Comparison of ENCODE assay signal across 16 mouse cellular contexts in genomic region chr9:23399638-23400284, GRCm38 (mm10).
DNase-seq lines count a peak whose midpoint lies in the region; ATAC-seq and TF ChIP-seq lines count a peak whose summit lies in the region.
"Had no signal": no experiment of that assay in that cellular context is flagged by ENCODE, and none has a peak within 500 bp of the region (broad histone marks: within the 10 kb centered on the region; RNA-seq: fewer than 3 reads in every experiment).

No protein-coding gene starts in this region.

- H3K36me3 ChIP-seq in heart, embryonic 11.5 days (ENCODE audit: control insufficient read depth, insufficient read depth, low read length) = no peaks in the 10 kb centered on the region
- no peaks in the 10 kb centered on the region for H3K36me3 ChIP-seq in kidney, embryonic 15.5 days
- H3K36me3 ChIP-seq in lung, postnatal 0 days (ENCODE audit: insufficient read depth, low read length) = no peaks in the 10 kb centered on the region
- H3K36me3 ChIP-seq in stomach, postnatal 0 days (ENCODE audit: control insufficient read depth, insufficient read depth, low read length) = no peaks in the 10 kb centered on the region
- H3K36me3 ChIP-seq in hindbrain, embryonic 14.5 days (replicated peaks; ENCODE audit: control insufficient read depth, insufficient read depth) = no peaks in the 10 kb centered on the region
- H3K36me3 ChIP-seq: embryonic facial prominence, embryonic 13.5 days; hindbrain, embryonic 12.5 days; limb, embryonic 12.5 days; liver, embryonic 15.5 days; midbrain, embryonic 10.5 days had no signal

- no peaks in the 10 kb centered on the region for H3K27me3 ChIP-seq in heart, embryonic 11.5 days (ENCODE audit: control insufficient read depth, insufficient read depth, low read length)
- no peaks in the 10 kb centered on the region for H3K27me3 ChIP-seq in kidney, embryonic 15.5 days
- no peaks in the 10 kb centered on the region for H3K27me3 ChIP-seq in lung, postnatal 0 days (replicated peaks; ENCODE audit: insufficient read depth, low read length)
- no peaks in the 10 kb centered on the region for H3K27me3 ChIP-seq in stomach, postnatal 0 days (ENCODE audit: control insufficient read depth, insufficient read depth, low read length)
- H3K27me3 ChIP-seq in hindbrain, embryonic 14.5 days (ENCODE audit: control insufficient read depth, insufficient read depth, low read length) = no peaks in the 10 kb centered on the region
- H3K27me3 ChIP-seq: embryonic facial prominence, embryonic 13.5 days; hindbrain, embryonic 12.5 days; liver, embryonic 15.5 days had no signal

- H3K9ac ChIP-seq in heart, embryonic 11.5 days (ENCODE audit: low read depth, low read length) = no peak overlapping the region
- H3K9ac ChIP-seq in kidney, embryonic 15.5 days = no peak overlapping the region
- H3K9ac ChIP-seq in lung, postnatal 0 days (replicated peaks; ENCODE audit: low read depth) = no peak overlapping the region
- H3K9ac ChIP-seq in stomach, postnatal 0 days (ENCODE audit: low read length) = no peak overlapping the region
- H3K9ac ChIP-seq in hindbrain, embryonic 14.5 days = no peak overlapping the region
- H3K9ac ChIP-seq: embryonic facial prominence, embryonic 13.5 days; hindbrain, embryonic 12.5 days; limb, embryonic 12.5 days; liver, embryonic 15.5 days had no signal

- no peak for DNase-seq in heart, postnatal 36 days
- DNase-seq in kidney, postnatal 10 days = no peak
- peak; percentile 86 for DNase-seq in lung, postnatal 0 days (ENCODE audit: low spot score)
- DNase-seq in stomach, postnatal 0 days (ENCODE audit: low spot score) = no peak
- DNase-seq in hindbrain, embryonic 14.5 days (ENCODE audit: low spot score) = no peak
- DNase-seq: cerebellum, postnatal 25 days; gastrocnemius, postnatal 25 days; kidney, adult 2 months; spleen, adult 18-20 months had no signal

- H3K27ac ChIP-seq in heart, embryonic 11.5 days (ENCODE audit: low read depth, low read length) = peak overlapping the region; percentile 75
- H3K27ac ChIP-seq in kidney, embryonic 15.5 days = peak overlapping the region; percentile 18; the same call in 1 of the 2 replicates
- H3K27ac ChIP-seq in lung, postnatal 0 days (ENCODE audit: low read length) = no peak overlapping the region
- H3K27ac ChIP-seq in stomach, postnatal 0 days (replicated peaks) = no peak overlapping the region
- H3K27ac ChIP-seq in hindbrain, embryonic 14.5 days = no peak overlapping the region
- H3K27ac ChIP-seq: embryonic facial prominence, embryonic 13.5 days; hindbrain, embryonic 12.5 days; limb, embryonic 12.5 days; liver, embryonic 15.5 days; midbrain, embryonic 10.5 days had no signal

- H3K4me3 ChIP-seq in heart, embryonic 11.5 days (ENCODE audit: low read depth, low read length) = no peak overlapping the region
- H3K4me3 ChIP-seq in kidney, embryonic 15.5 days (replicated peaks) = no peak overlapping the region
- no peak overlapping the region for H3K4me3 ChIP-seq in lung, postnatal 0 days (ENCODE audit: low read depth, low read length)
- H3K4me3 ChIP-seq in stomach, postnatal 0 days (ENCODE audit: low read depth, low read length) = no peak overlapping the region
- H3K4me3 ChIP-seq in hindbrain, embryonic 14.5 days (replicated peaks; ENCODE audit: low read length) = no peak overlapping the region
- H3K4me3 ChIP-seq: embryonic facial prominence, embryonic 13.5 days; hindbrain, embryonic 12.5 days; limb, embryonic 12.5 days; liver, embryonic 15.5 days; midbrain, embryonic 10.5 days had no signal

- peak overlapping the region; percentile 27 for H3K4me2 ChIP-seq in heart, embryonic 11.5 days
- H3K4me2 ChIP-seq in kidney, embryonic 15.5 days = no peak overlapping the region
- no peak overlapping the region for H3K4me2 ChIP-seq in lung, postnatal 0 days (replicated peaks; ENCODE audit: low read depth, low read length)
- H3K4me2 ChIP-seq in stomach, postnatal 0 days (replicated peaks; ENCODE audit: low read depth) = no peak overlapping the region
- H3K4me2 ChIP-seq in hindbrain, embryonic 14.5 days (replicated peaks) = no peak overlapping the region
- H3K4me2 ChIP-seq: embryonic facial prominence, embryonic 13.5 days; hindbrain, embryonic 12.5 days; limb, embryonic 12.5 days; liver, embryonic 15.5 days had no signal

- intact Hi-C loops in heart, postnatal 36 days (cut with DNase I) = no loop called here

- WGBS in heart, embryonic 11.5 days (ENCODE audit: insufficient replicate concordance) = 29% methylated on average over 6 of the region's 6 CpGs
- 37% methylated on average over 6 of the region's 6 CpGs for whole genome bisulfite sequencing in kidney, embryonic 15.5 days
- 22% methylated on average over 6 of the region's 6 CpGs for WGBS in lung, postnatal 0 days
- 31% methylated on average over 6 of the region's 6 CpGs for WGBS in stomach, postnatal 0 days
- 79% methylated on average over 6 of the region's 6 CpGs for WGBS in hindbrain, embryonic 14.5 days

- ATAC-seq in heart, embryonic 11.5 days (replicated peaks; ENCODE audit: insufficient number of reproducible peaks, low FRiP score, low TSS enrichment) = peak; percentile 14; the same call in 1 of the 2 replicates
- peak; percentile 76 for ATAC-seq in kidney, embryonic 15.5 days (replicated peaks; ENCODE audit: low FRiP score)
- ATAC-seq in lung, postnatal 0 days = peak; percentile 78
- peak; percentile 26; the same call in 1 of the 2 replicates for ATAC-seq in stomach, postnatal 0 days (ENCODE audit: low FRiP score, low TSS enrichment)
- no peak for ATAC-seq in hindbrain, embryonic 14.5 days (ENCODE audit: low FRiP score)

- no peaks in the 10 kb centered on the region for H3K9me3 ChIP-seq in heart, embryonic 11.5 days (replicated peaks; ENCODE audit: control insufficient read depth, low read length)
- H3K9me3 ChIP-seq in kidney, embryonic 15.5 days (replicated peaks) = no peaks in the 10 kb centered on the region
- no peaks in the 10 kb centered on the region for H3K9me3 ChIP-seq in lung, postnatal 0 days (ENCODE audit: low read length)
- no peaks in the 10 kb centered on the region for H3K9me3 ChIP-seq in stomach, postnatal 0 days (ENCODE audit: control insufficient read depth, low read length)
- H3K9me3 ChIP-seq in hindbrain, embryonic 14.5 days (ENCODE audit: control insufficient read depth, low read length) = no peaks in the 10 kb centered on the region
- H3K9me3 ChIP-seq: embryonic facial prominence, embryonic 13.5 days; hindbrain, embryonic 12.5 days; limb, embryonic 12.5 days; liver, embryonic 15.5 days; midbrain, embryonic 10.5 days had no signal

- peak; percentile 67 for TF ChIP-seq EP300 in lung, postnatal 0 days (IDR thresholded peaks at IDR 0.05)
- no peak for TF ChIP-seq EP300 in stomach, postnatal 0 days (optimal IDR thresholded peaks at IDR 0.05)

- no peak for TF ChIP-seq CTCF in lung, postnatal 0 days (IDR thresholded peaks at IDR 0.05)
- TF ChIP-seq CTCF in stomach, postnatal 0 days (IDR thresholded peaks at IDR 0.05; ENCODE audit: low read depth) = no peak

- H3K4me1 ChIP-seq in heart, embryonic 11.5 days (ENCODE audit: control insufficient read depth, insufficient read depth, low read length) = peaks cover 8% of the 10 kb centered on the region
- peaks cover 11% of the 10 kb centered on the region for H3K4me1 ChIP-seq in kidney, embryonic 15.5 days
- no peaks in the 10 kb centered on the region; the same call in 1 of the 2 replicates for H3K4me1 ChIP-seq in lung, postnatal 0 days (ENCODE audit: insufficient read depth, low read depth, low read length)
- 0 out of 2 replicates have a peak, but pooled peaks cover 2% of the 10 kb centered on the region for H3K4me1 ChIP-seq in stomach, postnatal 0 days (replicated peaks; ENCODE audit: control insufficient read depth, insufficient read depth)
- no peaks in the 10 kb centered on the region for H3K4me1 ChIP-seq in hindbrain, embryonic 14.5 days (replicated peaks; ENCODE audit: control insufficient read depth, insufficient read depth, low read length)
- H3K4me1 ChIP-seq: hindbrain, embryonic 12.5 days; liver, embryonic 15.5 days; midbrain, embryonic 10.5 days had no signal

Comparison
In these comparisons a context has a peak if more than half of its experiments do, and no peak if none do; other contexts are left out.
1. H3K27ac ChIP-seq: peak in heart, embryonic 11.5 days (single experiment) and kidney, embryonic 15.5 days (single experiment); none in lung, postnatal 0 days (single experiment), stomach, postnatal 0 days (single experiment) and hindbrain, embryonic 14.5 days (single experiment).